Mouse (Mus musculus) ES-E14 (cell line): ENCODE data around the gene Dmac2. TPM values are rescaled to one million over a fixed set of nuclear protein-coding genes. Genes with fewer than 3 reads are reported as not detected.

ENCODE experiments used
- DNase-seq: peaks from one replicate; pipeline ENCODE4 v3.0.0-alpha.2; 2013; ENCODE audit warnings: low read depth, low spot score
- H3K27ac ChIP-seq: 2 replicates; pipeline ENCODE4 v1.5.1; 2012; ENCODE audit warnings: low read depth, mild to moderate bottlenecking, low read length, moderate library complexity, mixed read lengths; ENCODE audit not compliant: poor library complexity, insufficient read depth, severe bottlenecking
- H3K36me3 ChIP-seq: 2 replicates; pipeline ENCODE4 v1.6.1; 2012; ENCODE audit warnings: mild to moderate bottlenecking, low read length, moderate library complexity, mixed read lengths; ENCODE audit not compliant: control insufficient read depth, poor library complexity, insufficient read depth, severe bottlenecking
- H3K4me1 ChIP-seq, 2 experiments: fragments of 150-350 bp in 1 of 2; sonication (generic) in 1 of 2; 2 replicates each; pipeline ENCODE4 v1.6.1; 2012; ENCODE audit warnings: low read length in 2 of 2, mild to moderate bottlenecking in 1 of 2, mixed read lengths in 1 of 2; ENCODE audit not compliant: control insufficient read depth in 2 of 2, insufficient read depth in 2 of 2, poor library complexity in 1 of 2
- H3K4me3 ChIP-seq, 2 experiments: fragments of 150-350 bp in 1 of 2; sonication (generic) in 1 of 2; 2 replicates each; pipeline ENCODE4 v1.5.1; 2012; ENCODE audit warnings: low read length in 2 of 2, low read depth in 1 of 2, mild to moderate bottlenecking in 1 of 2, mixed read lengths in 1 of 2; ENCODE audit not compliant: insufficient read depth in 1 of 2, poor library complexity in 1 of 2, severe bottlenecking in 1 of 2
- H3K9ac ChIP-seq: 2 replicates; pipeline ENCODE4 v1.6.1; 2012; ENCODE audit warnings: low read depth, mild to moderate bottlenecking, low read length, mixed read lengths; ENCODE audit not compliant: poor library complexity, insufficient read depth, severe bottlenecking
- H3K9me3 ChIP-seq: fragments of 150-350 bp; sonication (generic); 2 replicates; pipeline ENCODE4 v1.6.1; 2012; ENCODE audit warnings: low read depth, mild to moderate bottlenecking, low read length; ENCODE audit not compliant: control insufficient read depth, insufficient read depth
- CHD2 ChIP-seq: IDR thresholded peaks from 2 replicates; pipeline ENCODE4 v1.6.1; 2014; ENCODE audit warnings: mild to moderate bottlenecking, low read depth, low read length, inconsistent platforms
- HCFC1 ChIP-seq: IDR thresholded peaks from 2 replicates; pipeline ENCODE4 v1.6.1; 2012; ENCODE audit warnings: low read length, inconsistent platforms, borderline replicate concordance; ENCODE audit not compliant: insufficient read depth
- MAFK ChIP-seq: IDR thresholded peaks from 2 replicates; pipeline ENCODE4 v1.6.1; 2014; ENCODE audit warnings: mild to moderate bottlenecking, low read depth, low read length, inconsistent platforms; ENCODE audit not compliant: insufficient read depth
- ZC3H11A ChIP-seq: IDR thresholded peaks from 2 replicates; pipeline ENCODE4 v1.6.1; 2012; ENCODE audit warnings: low read depth, mild to moderate bottlenecking, inconsistent platforms, low read length, borderline replicate concordance
- ZNF384 ChIP-seq: IDR thresholded peaks from 2 replicates; pipeline ENCODE4 v1.6.1; 2012; ENCODE audit warnings: low read depth, low read length, inconsistent platforms
- in situ Hi-C, 2 experiments: fragments of 600-800 bp; cut with MboI; formaldehyde crosslinking; loops; one replicate each; pipeline ENCODE4 v1.15.1; 2025; ENCODE audit warnings: low sequenced_read_pairs in 2 of 2, inconsistent platforms in 1 of 2; ENCODE audit not compliant: unreplicated experiment in 2 of 2
- total RNA-seq: library from RNA; depleted of rRNA; stranded (reverse); fragments of 300-350 nt; gene quantifications from 2 replicates; pipeline ENCODE4 v1.2.3, GENCODE M21; 2012

Gene Dmac2
- total RNA-seq, 1 experiment = 30.0 TPM

GRCm38 (mm10) chr7:25614831-25615705 lies 4.1 kb upstream of the Dmac2 start:
- no peaks in the 10 kb centered on the region for H3K9me3 ChIP-seq
- H3K4me1 ChIP-seq = peaks cover 1 to 13% of the 10 kb centered on the region in 2 experiments; a peak in 3 of 4 replicates
- DNase-seq = no peak
- in situ Hi-C loops = no loop called here
- TF ChIP-seq MAFK (no peak), HCFC1 (no peak), CHD2 (no peak), ZC3H11A (no peak), ZNF384 (no peak)
- H3K4me3 ChIP-seq = no peak overlapping the region
- H3K27ac ChIP-seq = no peak overlapping the region
- H3K9ac ChIP-seq = no peak overlapping the region
- H3K36me3 ChIP-seq = no peaks in the 10 kb centered on the region

GRCm38 (mm10) chr7:25615706-25616011 lies 3.6 kb upstream of the Dmac2 start, which contains the start of gene Erich4:
Gene Erich4 (minus strand): TSS chr7:25615892.
- Histone ChIP-seq H3K4me1 (peaks cover 1 to 15% of the 10 kb centered on the region in 2 experiments; a peak in 3 of 4 replicates), H3K4me3 (no peak within 1 kb of the TSS), H3K9ac (no peak within 1 kb of the TSS), H3K9me3 (no peaks in the 10 kb centered on the region), H3K27ac (no peak within 1 kb of the TSS), H3K36me3 (no peaks in the 10 kb centered on the region)
- DNase-seq = no peak
- in situ Hi-C loops = no loop called here
- TF ChIP-seq ZNF384 = no peak
- no peak for TF ChIP-seq ZC3H11A
- no peak for TF ChIP-seq MAFK
- no peak for TF ChIP-seq CHD2
- no peak for TF ChIP-seq HCFC1

- H3K4me1 ChIP-seq = peaks cover 1 to 15% of the 10 kb centered on the region in 2 experiments; a peak in 3 of 4 replicates
- no peaks in the 10 kb centered on the region for H3K9me3 ChIP-seq
- H3K4me3 ChIP-seq = no peak overlapping the region
- H3K27ac ChIP-seq = no peak overlapping the region
- in situ Hi-C loops = no loop called here
- no peak overlapping the region for H3K9ac ChIP-seq
- no peak for DNase-seq
- H3K36me3 ChIP-seq = peaks cover 10% of the 10 kb centered on the region; the same call in 1 of the 2 replicates
- TF ChIP-seq CHD2 = no peak
- no peak for TF ChIP-seq MAFK
- no peak for TF ChIP-seq ZC3H11A
- TF ChIP-seq HCFC1 = no peak
- TF ChIP-seq ZNF384 = no peak
Observed at GRCm38 (mm10) chr7:25617376-25618160, 1.6 kb upstream of the Dmac2 start.

GRCm38 (mm10) chr7:25619722-25619991 lies 443 bp downstream of the Dmac2 start:
- H3K9me3 ChIP-seq = no peaks in the 10 kb centered on the region
- H3K36me3 ChIP-seq = peaks cover 17% of the 10 kb centered on the region
- no peak overlapping the region for H3K27ac ChIP-seq
- TF ChIP-seq HCFC1 (no peak), ZNF384 (no peak), MAFK (no peak), ZC3H11A (no peak), CHD2 (no peak)
- H3K4me3 ChIP-seq = peak overlapping the region; percentile 83 to 87
- in situ Hi-C loops = no loop called here
- H3K9ac ChIP-seq = peak overlapping the region; percentile 91
- H3K4me1 ChIP-seq = peaks cover 1 to 15% of the 10 kb centered on the region in 2 experiments; a peak in 3 of 4 replicates
- no peak for DNase-seq
